Mouse (Mus musculus): ENCODE measurements at regions not wholly inside any gene's neighbourhood (a gene's known extent, or its start where the extent isn't known, plus 50 kb on each side); places are given as distances from the start of the nearest gene placed in this dataset.

DNA sequence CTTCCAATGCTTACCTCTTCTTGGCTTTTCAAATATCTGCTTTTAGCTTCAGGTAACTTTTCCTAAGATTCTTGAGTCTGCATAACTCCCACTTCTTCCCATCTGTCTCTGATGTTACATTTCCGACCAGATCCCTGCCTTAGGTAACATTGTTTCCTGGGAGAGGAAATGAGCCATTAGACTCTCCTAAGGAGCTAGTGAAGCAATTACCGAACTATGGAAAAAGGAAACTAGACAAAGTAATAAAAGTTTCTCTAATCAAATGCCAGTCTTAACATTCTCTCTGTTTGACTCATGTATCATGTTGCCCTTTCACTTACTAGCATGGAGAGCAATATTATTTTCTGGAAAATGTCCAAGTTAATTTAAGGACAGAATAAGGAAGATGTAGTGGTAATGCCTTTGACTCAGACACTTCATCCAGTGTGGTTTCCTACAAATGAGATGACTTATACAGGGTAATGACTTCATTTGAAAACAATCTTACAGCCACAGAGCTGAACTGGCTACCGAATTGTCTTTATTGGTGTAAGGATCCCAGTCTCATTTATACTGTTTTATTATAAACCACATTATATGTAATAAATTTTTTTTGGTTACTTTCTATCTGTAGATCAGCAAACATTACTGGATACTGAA, 263.8 kb upstream of the Fam84a start:
- intact Hi-C loops (cut with DNase I): no loop called here
- no peak for DNase-seq

DNA sequence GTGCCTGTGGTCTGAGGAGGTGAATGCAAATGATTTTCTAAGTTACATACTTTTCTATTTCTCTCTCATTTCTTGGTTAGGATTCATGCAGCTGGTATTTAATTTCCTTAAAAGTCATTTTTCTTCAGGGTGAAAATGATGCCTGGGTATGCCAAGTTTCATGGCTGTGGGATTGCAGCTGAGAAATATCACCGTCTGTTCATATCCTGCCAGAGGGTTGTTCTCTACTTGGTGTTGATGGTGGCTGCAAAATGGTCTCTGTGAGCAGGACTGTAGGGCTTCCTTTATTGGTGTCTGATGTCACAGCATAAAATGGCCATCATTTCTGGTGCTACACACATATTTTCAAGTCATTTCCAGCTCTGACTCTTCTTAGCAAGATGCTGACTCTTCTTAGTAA, 259.2 kb upstream of the Fam84a start:
- intact Hi-C loops (cut with DNase I): no loop called here
- no peak for DNase-seq

DNA sequence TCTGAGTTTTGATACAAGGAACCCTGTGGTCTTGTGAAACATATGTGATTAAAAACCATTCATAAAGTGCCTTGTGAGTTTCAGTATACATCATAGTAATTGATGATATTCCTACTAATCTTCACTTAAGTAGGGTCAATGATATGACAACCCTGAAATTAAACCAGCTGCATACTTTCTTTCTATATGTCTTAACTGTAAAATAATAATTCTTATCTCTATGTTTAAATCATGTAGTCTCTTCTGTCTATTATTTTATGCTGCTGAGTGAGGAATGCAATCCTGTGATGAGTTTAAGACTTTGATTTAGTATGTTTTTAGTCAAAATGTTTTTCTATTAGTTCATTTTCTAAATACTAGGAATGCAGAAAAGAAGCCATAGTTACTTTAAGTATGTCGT, 253.9 kb upstream of the Fam84a start:
- DNase-seq: no peak
- intact Hi-C loops (cut with DNase I): no loop called here

DNA sequence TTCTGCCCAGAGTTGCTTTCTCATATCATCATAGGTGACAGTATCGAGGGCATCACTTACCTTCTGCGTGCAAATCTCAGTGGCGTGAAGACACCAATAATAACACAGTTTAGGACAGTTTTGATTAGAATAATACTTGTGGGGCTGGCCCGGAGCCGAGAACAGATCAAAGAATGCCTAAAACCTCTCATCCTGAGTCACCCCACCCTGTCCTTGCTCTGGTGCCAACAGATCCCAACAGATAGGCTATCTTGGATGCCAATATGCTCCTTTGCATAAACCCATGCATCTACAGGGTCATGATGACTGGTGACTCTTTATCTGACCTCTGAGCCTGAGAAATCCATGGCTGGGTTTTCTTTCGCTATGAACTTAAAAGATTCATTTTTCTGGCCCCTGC, 224.4 kb upstream of the Fam84a start:
- intact Hi-C loops (cut with DNase I): no loop called here
- no peak for DNase-seq

DNA sequence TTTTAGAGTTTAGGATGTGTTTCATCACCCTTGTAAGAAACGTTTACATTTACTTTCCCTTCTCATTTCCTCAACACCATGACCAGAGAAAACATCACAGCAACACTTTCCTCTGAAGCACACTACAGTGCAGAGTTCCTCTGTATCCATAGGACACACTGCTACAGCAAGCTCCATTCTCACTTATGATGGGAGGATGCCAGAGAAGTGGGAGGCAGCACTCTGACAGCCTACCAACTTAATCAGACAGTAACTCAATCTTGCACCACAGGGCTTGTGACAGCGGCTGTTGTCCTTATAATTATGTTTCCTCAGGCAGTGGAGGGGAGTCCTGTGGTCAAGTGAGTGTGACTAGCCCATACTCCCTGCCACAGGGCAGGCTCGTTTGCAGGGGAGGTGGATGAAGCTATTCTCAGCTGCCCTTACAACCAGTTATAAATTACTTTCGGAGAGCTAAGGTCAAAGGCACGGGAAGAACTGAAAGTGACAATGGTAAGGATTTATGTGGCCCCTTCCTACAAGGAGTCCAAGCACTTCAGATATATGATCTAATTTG, 186.5 kb upstream of the Fam84a start:
- intact Hi-C loops (cut with DNase I): no loop called here

DNA sequence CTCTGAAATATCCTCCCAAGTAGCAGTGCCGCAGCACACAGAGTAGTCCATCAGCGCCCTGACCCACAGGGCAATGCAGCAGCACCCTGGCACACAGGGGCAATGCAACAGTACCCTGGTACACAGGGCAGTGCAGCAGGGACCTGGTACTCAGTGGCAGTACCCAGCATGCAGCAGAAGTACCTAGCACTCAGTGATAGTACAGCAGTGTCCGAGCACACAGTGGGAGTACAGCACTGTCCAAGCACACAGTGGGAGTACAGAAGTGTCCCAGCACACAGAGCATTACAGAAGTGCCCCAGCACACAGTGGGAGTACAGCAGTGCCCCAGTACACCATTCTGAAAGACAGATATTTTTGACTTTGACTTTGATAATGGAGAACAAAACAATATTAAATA, 186.0 kb upstream of the Fam84a start:
- intact Hi-C loops (cut with DNase I): no loop called here
- DNase-seq: no peak

More for the DNA sequence above, 186.5 kb upstream of the Fam84a start:
- DNase-seq: no peak

DNA sequence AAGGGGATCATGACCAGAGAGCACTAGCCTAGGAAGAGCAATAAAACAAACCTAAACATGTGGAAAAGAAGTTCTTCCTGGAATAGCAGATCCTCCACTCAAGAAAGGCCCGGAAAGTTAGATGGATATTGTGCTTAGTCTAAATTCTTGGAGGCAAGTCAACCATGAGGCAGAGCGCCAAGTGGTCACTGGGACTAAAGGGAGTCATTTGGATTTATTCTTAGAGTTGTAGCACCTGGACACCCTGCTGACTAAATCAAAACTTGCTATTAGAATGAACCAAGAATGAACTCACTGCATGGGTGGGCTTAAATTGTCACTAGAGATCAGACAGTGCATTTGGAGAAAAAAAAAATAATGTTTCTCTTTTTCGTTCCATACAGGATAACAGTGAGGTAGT, 166.8 kb upstream of the Fam84a start:
- intact Hi-C loops (cut with DNase I): no loop called here
- DNase-seq: peak in 1 of 2 experiments; percentile 8

DNA sequence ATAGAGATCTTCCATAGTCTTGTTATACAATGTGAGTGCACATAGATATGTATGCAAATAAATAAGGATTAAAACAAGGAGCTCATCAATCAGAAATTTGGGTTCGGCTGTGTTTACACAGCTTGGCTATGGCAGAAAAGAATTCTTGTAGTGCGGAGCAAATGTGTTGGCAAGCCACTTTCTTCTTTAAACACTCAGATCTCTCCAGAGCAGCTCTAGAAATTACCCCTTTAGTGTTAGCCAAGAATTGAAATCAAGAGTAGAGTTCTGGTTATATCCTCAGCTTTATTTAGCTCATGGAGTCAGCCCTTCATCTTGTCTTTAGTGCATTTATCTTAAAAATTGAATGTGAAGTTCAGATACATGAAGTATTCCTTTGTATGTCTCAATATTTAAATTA, 164.5 kb upstream of the Fam84a start:
- DNase-seq: no peak
- intact Hi-C loops (cut with DNase I): loop anchor here (1.0 to 2.0 kb wide), 2 partner anchors 166 to 472 kb away; no protein-coding TSS in a partner anchor

DNA sequence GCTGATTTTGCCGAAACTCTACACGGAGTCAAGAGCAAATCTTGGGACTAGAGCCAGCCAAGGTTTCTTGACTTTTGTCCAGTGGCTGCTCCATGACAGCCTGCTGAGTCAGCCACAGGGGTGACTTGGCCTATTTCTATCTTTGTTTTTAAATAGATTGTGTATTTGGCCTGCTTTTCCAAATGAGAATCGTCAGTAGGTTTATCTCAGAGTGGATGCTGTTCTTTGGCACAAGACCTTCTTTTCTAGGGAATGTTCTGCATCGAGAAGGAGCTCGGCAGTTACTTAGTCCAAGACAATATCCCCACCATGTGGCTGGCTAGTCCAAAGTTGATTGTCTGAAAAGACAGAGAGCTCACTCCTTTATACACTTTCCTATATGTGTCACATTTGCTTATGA, 163.9 kb upstream of the Fam84a start:
- peak; percentile 10 to 43 for DNase-seq
- intact Hi-C loops (cut with DNase I): loop anchor here (1.0 to 2.0 kb wide), 2 partner anchors 165 to 471 kb away; no protein-coding TSS in a partner anchor

DNA sequence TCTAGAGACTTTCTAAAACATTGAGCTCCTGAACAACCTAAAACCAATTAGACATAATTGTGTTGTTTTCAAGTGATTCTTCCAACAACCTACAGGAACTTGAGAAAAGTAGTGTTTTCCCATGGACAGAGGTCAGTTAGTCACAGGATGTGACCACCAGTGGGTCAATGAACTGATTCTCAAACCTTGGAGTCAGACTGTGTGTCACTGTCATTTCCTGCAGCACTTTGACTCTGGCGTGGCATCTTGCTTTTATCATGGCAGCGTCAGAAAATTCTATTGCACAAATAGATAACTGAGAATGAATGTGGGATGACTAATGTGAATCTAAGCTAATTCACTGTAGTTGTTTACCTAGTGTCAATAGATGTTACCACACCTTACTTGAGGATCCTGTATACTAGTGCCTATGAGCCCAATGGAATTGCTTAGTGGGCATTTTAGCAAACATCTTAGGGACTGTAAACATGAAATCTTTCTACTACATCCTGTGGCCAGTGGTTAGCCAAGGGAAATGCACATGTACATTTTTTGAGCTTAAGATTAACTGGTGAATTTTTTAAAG, 150.6 kb upstream of the Fam84a start:
- DNase-seq: no peak
- intact Hi-C loops (cut with DNase I): no loop called here

DNA sequence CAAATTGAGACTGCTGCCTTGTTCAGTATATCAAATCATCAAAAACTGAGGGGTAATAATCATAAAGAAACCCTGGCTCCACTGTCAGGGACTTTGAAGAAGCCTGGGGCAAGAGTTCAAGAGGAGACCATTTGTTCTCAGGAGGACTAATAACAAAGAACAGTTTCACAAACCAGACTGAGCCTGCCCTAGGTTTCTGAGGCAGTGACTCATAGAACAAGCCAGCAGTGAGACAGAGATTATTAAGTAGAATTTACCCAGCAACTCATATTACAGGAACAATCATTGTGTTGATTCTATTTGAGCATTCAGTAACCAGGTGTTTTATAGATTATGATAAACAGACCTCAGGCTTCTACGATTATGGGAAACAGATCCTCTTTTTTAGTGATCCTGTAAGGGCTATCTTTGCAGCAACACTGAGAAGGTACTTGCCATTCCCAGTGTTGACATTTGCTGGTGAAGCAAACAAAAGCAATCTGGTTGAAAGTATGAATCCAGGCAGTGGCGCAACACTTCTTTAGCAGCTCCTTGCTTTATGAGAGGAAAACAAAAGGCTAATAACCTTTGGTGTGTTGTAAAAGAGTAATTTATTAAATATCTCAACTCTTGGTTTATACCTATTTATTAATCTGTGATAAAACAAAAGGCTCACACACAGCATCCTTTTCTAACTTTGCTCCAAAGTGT, 150.0 kb upstream of the Fam84a start:
- intact Hi-C loops (cut with DNase I): no loop called here
- DNase-seq: no peak

DNA sequence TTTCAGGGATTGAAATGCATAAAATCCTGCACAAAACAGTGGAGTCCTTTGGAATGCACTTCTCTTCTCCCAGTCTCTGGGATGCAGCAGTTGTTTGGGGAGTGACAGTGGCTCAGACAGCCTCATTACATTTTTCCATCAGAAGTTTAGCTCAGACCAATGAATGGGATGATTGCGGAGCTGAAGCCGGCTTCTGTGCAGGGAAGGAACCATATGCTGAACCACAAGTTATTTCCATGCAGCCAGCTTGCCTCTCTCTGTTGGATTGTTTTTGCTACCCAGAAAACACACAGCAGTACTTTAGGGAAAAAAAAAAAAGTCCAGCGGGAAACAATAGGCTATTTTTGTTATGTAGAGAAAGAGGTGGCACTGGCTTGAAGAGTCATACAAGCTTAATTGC, 140.2 kb upstream of the Fam84a start:
- intact Hi-C loops (cut with DNase I): no loop called here
- DNase-seq: no peak

DNA sequence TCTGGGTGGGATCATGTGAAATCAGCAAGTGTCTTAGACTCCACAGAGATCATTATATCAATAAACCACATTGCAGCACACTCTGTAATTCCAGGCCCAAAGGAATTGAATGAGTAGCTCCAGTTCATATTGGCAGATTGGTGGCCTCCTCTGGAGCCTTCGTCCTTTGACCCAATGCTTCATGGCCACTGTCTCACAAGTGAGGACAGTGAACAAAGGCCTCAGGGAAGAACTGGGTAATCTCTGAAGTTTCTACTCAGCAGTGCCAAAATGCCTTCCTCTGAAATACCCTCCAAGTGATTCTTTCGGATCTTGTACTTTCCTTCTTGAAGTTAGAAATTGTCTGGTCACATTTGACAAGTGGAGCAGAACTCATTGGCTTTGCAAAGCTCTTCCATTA, 135.8 kb upstream of the Fam84a start:
- intact Hi-C loops (cut with DNase I): no loop called here
- no peak for DNase-seq

DNA sequence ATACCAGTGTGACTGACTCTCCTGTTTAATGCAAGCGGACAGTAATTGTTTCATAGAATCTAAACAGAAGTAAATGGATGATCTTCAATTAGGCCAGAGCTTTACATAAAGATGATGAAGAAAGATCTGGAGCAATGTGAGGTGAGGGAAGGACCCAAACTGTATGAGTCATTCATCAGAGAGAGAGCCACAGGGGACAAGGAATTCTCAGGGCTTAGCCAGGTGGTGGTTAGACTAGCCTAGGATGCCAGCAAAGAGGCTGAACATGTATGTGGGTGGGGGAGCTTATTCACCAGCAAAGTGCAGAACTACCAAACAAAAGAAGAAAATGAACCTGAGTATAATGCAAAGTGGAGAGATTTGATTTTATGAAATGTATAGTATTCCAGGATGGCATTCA, 134.8 kb upstream of the Fam84a start:
- DNase-seq: no peak
- intact Hi-C loops (cut with DNase I): no loop called here

DNA sequence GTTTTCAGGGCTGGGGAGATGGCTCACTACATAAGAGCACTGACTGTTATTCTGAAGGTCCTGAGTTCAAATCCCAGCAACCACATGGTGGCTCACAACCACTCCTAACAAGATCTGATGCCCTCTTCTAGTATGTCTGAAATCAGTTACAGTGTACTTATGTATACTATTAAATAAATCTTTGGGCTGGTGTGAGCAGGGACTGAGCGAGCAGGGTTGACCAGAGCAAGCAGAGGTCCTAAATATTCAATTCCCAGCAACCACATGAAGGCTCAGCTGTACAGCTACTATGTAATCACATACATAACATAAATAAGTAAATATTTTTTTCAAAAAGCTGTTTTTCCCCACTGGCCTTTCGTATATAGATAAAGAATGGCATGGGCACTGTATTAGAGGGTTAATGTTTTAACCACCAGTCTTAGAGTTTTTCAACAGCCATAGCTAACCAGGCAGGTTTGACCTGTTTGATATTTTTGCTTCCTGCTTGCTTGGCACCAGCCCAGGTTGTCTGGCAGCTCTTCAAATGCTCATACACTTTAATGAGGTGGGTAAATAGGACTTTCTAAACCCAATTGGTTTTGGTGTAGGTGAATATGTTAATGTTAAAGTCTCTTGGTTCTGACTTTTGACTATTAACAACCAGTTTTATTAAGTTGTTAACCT, 134.1 kb upstream of the Fam84a start:
- DNase-seq: no peak
- intact Hi-C loops (cut with DNase I): no loop called here

DNA sequence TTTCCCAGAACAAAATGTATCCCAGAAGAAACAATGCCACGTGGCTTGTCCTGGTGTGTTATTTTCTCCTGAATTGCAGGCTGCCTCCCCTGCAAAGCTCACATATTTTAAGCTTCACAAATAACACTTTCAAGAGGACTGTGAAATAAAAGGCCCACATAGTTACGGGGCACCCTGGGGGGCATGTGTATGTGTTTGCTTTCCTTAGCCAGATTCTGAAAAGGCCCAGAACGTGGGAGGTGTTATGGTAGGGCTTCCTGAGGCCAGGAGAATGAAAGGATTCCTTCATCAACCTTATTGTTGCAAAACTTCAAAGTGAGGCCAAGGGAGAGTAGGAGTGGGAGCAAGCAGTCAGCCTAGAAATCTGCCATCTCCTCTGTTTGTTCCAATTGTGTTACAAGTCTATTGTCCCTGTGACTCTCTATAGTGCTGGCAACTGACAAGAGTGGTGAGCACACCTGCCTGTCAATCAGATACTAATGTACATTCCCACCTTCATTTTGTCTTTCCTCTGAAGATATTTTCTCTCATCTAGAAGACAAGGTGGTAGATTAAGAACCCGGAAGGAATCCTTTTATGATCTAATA, 131.3 kb upstream of the Fam84a start:
- intact Hi-C loops (cut with DNase I): no loop called here
- DNase-seq: no peak

DNA sequence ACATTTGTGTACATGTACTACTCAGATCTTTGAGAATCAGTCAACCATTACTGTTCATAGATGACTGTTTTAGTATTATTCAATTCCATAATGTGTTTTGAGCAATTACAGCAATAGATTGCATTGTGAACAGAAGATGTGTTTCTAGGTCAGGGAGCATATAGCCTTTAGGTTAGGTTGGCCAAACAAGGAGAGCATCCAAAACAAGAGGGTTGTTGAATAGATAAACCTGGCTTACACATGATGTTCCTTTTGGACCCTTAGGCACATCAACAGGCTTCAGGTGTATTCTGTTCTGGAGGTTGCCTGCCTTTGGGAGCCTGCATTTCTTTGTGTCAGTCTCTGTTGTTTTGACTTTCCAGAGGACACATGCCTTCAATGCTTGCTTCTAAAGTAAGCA, 123.4 kb upstream of the Fam84a start:
- intact Hi-C loops (cut with DNase I): no loop called here
- DNase-seq: no peak

DNA sequence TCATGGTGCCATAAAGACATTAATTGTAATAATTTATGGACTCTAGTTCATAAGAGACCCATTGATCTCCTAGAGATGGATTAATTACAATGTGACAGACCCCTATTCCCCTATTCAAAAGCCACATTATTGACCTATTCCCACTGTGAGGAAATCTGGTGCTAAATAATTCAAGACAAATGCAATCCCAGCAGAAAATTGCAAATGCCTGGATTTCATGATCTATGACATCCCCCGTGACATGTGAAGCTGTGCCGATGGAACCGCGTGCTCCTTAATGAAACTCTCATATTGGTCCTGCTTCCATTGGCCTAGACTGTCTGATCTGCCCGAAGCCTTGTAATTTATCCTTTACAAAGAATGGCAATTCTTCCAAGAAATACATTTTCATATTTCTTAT, 122.9 kb upstream of the Fam84a start:
- intact Hi-C loops (cut with DNase I): no loop called here
- DNase-seq: no peak

DNA sequence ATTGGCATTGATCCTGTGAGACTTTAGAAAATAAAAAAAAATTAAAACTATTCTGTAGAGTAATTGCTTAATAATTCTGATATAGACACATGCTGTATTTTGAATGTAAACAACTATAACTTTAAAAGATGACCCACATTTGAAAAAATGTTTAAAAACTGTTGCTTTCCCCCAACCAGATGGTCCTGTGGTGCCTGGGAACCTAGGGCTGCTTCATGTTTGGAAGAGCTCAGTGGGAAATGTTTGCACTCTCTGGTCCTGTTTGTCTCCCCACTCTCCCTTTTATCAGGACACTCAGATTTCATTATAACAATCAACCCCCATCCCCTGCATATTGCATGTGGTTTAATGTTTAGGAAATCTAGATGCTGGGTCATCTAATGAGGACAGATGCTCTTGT, 119.4 kb upstream of the Fam84a start:
- intact Hi-C loops (cut with DNase I): no loop called here
- no peak for DNase-seq

DNA sequence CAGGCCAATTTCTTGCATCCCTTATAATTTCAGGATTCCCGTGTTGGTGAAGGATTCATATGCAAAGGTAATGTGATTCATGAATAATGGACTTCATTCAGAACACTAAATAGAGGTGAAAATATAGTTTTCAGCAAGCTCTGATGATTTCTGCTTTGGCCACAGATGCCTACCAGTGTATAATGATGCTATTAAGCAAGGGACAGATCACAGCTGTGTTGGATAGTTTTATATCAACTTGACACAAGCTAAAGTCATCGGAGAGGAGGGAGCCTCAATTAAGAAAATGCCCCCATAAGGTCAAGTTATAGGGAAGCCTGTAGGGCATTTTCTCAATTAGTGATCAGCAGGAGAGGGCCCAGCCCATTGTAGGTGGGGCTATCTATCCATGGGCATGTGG, 109.2 kb upstream of the Fam84a start:
- intact Hi-C loops (cut with DNase I): no loop called here
- DNase-seq: no peak

DNA sequence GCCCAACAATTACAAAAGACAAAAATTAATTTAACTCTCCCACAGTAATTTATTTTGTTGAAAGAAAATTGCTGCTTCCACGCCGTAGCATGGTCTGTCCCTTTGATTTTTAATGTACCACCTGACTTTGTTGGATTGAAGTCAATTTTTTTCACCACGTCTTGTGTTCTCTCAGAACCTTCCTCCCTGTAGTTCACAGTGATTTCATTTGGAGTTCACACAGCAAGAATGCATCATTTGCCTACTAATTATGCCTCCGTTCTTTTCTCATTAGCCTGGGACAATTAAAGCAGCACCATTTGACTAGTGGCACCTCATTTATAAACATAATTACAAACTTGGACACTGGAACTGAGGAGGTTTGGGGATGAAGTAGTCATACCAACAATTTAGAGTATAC, 108.4 kb upstream of the Fam84a start:
- intact Hi-C loops (cut with DNase I): no loop called here
- no peak for DNase-seq

Measured in heart, postnatal 14 days (tissue).